Mouse (Mus musculus) brown adipose tissue, adult 24 weeks (tissue): ENCODE measurements around the gene Fchsd2. TPM values are rescaled to one million over a fixed set of nuclear protein-coding genes. Genes with fewer than 3 reads are reported as not detected.

Experiments used
- H3K27ac ChIP-seq: fragments of 200-500 bp; replicated peaks from 2 replicates; pipeline ENCODE4 v1.5.1; 2012; ENCODE audit warnings: low read depth, mild to moderate bottlenecking, low read length
- H3K4me1 ChIP-seq: fragments of 200-500 bp; 2 replicates; pipeline ENCODE4 v1.6.1; 2012; ENCODE audit warnings: low read length, mixed read lengths; ENCODE audit not compliant: control insufficient read depth, insufficient read depth, insufficient read length
- H3K4me3 ChIP-seq: fragments of 200-500 bp; 2 replicates; pipeline ENCODE4 v1.5.1; 2012; ENCODE audit warnings: low read depth, mild to moderate bottlenecking, low read length, moderate library complexity; ENCODE audit not compliant: insufficient read depth
- polyA plus RNA-seq: library from polyadenylated mRNA; stranded (reverse); fragments of >200 nt; gene quantifications from 2 replicates; pipeline ENCODE4 v1.2.4, GENCODE M21; 2012; ENCODE audit not compliant: missing spikeins, insufficient read depth, insufficient read length

Gene Fchsd2
- polyA plus RNA-seq, 1 experiment, result 8.8 TPM

- H3K4me3 ChIP-seq, result no peak overlapping the region
- H3K27ac ChIP-seq, result no peak overlapping the region
- H3K4me1 ChIP-seq, result no peaks in the 10 kb centered on the region
These were observed 70.1 kb downstream of the Fchsd2 start for GRCm38 (mm10) chr7:101162781-101163180.

- Histone ChIP-seq H3K4me3 (no peak overlapping the region), H3K4me1 (no peaks in the 10 kb centered on the region), H3K27ac (no peak overlapping the region)
These were observed 71.2 kb downstream of the Fchsd2 start for GRCm38 (mm10) chr7:101163878-101164277.

GRCm38 (mm10) chr7:101166568-101166967 lies 73.9 kb downstream of the Fchsd2 start:
- Histone ChIP-seq H3K27ac (no peak overlapping the region), H3K4me3 (no peak overlapping the region), H3K4me1 (no peaks in the 10 kb centered on the region)

GRCm38 (mm10) chr7:101170482-101170881 lies 77.8 kb downstream of the Fchsd2 start:
- H3K4me1 ChIP-seq, result no peaks in the 10 kb centered on the region
- H3K27ac ChIP-seq, result no peak overlapping the region
- H3K4me3 ChIP-seq, result no peak overlapping the region

GRCm38 (mm10) chr7:101171002-101171401 lies 78.3 kb downstream of the Fchsd2 start:
- Histone ChIP-seq H3K4me3 (no peak overlapping the region), H3K27ac (no peak overlapping the region), H3K4me1 (no peaks in the 10 kb centered on the region)

- Histone ChIP-seq H3K27ac (no peak overlapping the region), H3K4me3 (no peak overlapping the region), H3K4me1 (no peaks in the 10 kb centered on the region)
These were observed 80.7 kb downstream of the Fchsd2 start for GRCm38 (mm10) chr7:101173331-101173730.

GRCm38 (mm10) chr7:101178751-101179150 lies 86.1 kb downstream of the Fchsd2 start:
- H3K4me3 ChIP-seq, result no peak overlapping the region
- no peak overlapping the region for H3K27ac ChIP-seq
- H3K4me1 ChIP-seq, result no peaks in the 10 kb centered on the region

- no peaks in the 10 kb centered on the region for H3K4me1 ChIP-seq
- no peak overlapping the region for H3K27ac ChIP-seq
- no peak overlapping the region for H3K4me3 ChIP-seq
These were observed 98.8 kb downstream of the Fchsd2 start for GRCm38 (mm10) chr7:101191326-101191969.

- Histone ChIP-seq H3K4me3 (no peak overlapping the region), H3K27ac (no peak overlapping the region), H3K4me1 (no peaks in the 10 kb centered on the region; the same call in 1 of the 2 replicates)
These were observed 118.2 kb downstream of the Fchsd2 start for GRCm38 (mm10) chr7:101210826-101211225.

- Histone ChIP-seq H3K27ac (no peak overlapping the region), H3K4me1 (no peaks in the 10 kb centered on the region; the same call in 1 of the 2 replicates), H3K4me3 (no peak overlapping the region)
These were observed 121.0 kb downstream of the Fchsd2 start for GRCm38 (mm10) chr7:101213515-101214263.

- Histone ChIP-seq H3K4me1 (no peaks in the 10 kb centered on the region; the same call in 1 of the 2 replicates), H3K4me3 (no peak overlapping the region), H3K27ac (no peak overlapping the region)
These were observed 124.1 kb downstream of the Fchsd2 start for GRCm38 (mm10) chr7:101216724-101217123.

- Histone ChIP-seq H3K4me1 (no peaks in the 10 kb centered on the region), H3K4me3 (no peak overlapping the region), H3K27ac (no peak overlapping the region)
These were observed 130.8 kb downstream of the Fchsd2 start for GRCm38 (mm10) chr7:101223501-101223900.

- Histone ChIP-seq H3K27ac (no peak overlapping the region), H3K4me3 (no peak overlapping the region), H3K4me1 (no peaks in the 10 kb centered on the region)
These were observed 136.7 kb downstream of the Fchsd2 start for GRCm38 (mm10) chr7:101229336-101229735.

GRCm38 (mm10) chr7:101231458-101231857 lies 138.8 kb downstream of the Fchsd2 start:
- no peak overlapping the region for H3K27ac ChIP-seq
- H3K4me3 ChIP-seq, result no peak overlapping the region
- no peaks in the 10 kb centered on the region for H3K4me1 ChIP-seq

GRCm38 (mm10) chr7:101232716-101233115 lies 140.1 kb downstream of the Fchsd2 start:
- no peaks in the 10 kb centered on the region for H3K4me1 ChIP-seq
- no peak overlapping the region for H3K4me3 ChIP-seq
- H3K27ac ChIP-seq, result no peak overlapping the region
